Mouse (Mus musculus) MEL (cell line): ENCODE measurements around the gene Tsc2.

ENCODE experiments used
- BHLHE40 ChIP-seq: IDR thresholded peaks from 2 replicates; pipeline ENCODE4 v1.6.1; 2012; ENCODE audit warnings: low read depth, mild to moderate bottlenecking, inconsistent platforms, low read length, improper control_type of control experiment, borderline replicate concordance
- CHD2 ChIP-seq: IDR thresholded peaks from 2 replicates; pipeline ENCODE4 v1.6.1; 2011; ENCODE audit warnings: low read length, improper control_type of control experiment
- CTCF ChIP-seq, 3 experiments: IDR thresholded peaks in 2 of 3; conservative IDR thresholded peaks in 1 of 3; 2 replicates each; pipeline ENCODE4 v1.5.1; 2011 to 2012; ENCODE audit warnings: low read length in 3 of 3, low read depth in 2 of 3, mild to moderate bottlenecking in 2 of 3, improper control_type of control experiment in 1 of 3, inconsistent platforms in 1 of 3, mixed read lengths in 1 of 3, moderate library complexity in 1 of 3; ENCODE audit not compliant: control insufficient read depth in 1 of 3, insufficient read depth in 1 of 3, poor library complexity in 1 of 3, severe bottlenecking in 1 of 3
- E2F4 ChIP-seq: IDR thresholded peaks from 2 replicates; pipeline ENCODE4 v1.6.1; 2011; ENCODE audit warnings: low read depth, low read length, improper control_type of control experiment, borderline replicate concordance
- EP300 ChIP-seq, 2 experiments: IDR thresholded peaks; 2 replicates each; pipeline ENCODE4 v1.6.1; 2011; ENCODE audit warnings: improper control_type of control experiment in 2 of 2, low read length in 2 of 2, low read depth in 1 of 2, mild to moderate bottlenecking in 1 of 2
- ETS1 ChIP-seq: IDR thresholded peaks from 2 replicates; pipeline ENCODE4 v1.6.1; 2012; ENCODE audit warnings: low read depth, mild to moderate bottlenecking, inconsistent platforms, low read length, improper control_type of control experiment, moderate library complexity
- GATA1 ChIP-seq: IDR thresholded peaks from 2 replicates; pipeline ENCODE4 v1.6.1; 2011; ENCODE audit warnings: low read depth, low read length, improper control_type of control experiment
- MAFK ChIP-seq: IDR thresholded peaks from 2 replicates; pipeline ENCODE4 v1.6.1; 2011; ENCODE audit warnings: low read depth, mild to moderate bottlenecking, low read length, improper control_type of control experiment, borderline replicate concordance
- MAZ ChIP-seq: IDR thresholded peaks from 2 replicates; pipeline ENCODE4 v1.6.1; 2012; ENCODE audit warnings: low read depth, mild to moderate bottlenecking, inconsistent platforms, low read length, improper control_type of control experiment
- MYC ChIP-seq: IDR thresholded peaks from 2 replicates; pipeline ENCODE4 v1.6.1; 2011; ENCODE audit warnings: low read depth, mild to moderate bottlenecking, low read length, improper control_type of control experiment, moderate library complexity
- NRF1 ChIP-seq: IDR thresholded peaks from 2 replicates; pipeline ENCODE4 v1.6.1; 2014; ENCODE audit warnings: low read depth, mild to moderate bottlenecking, inconsistent platforms, low read length, improper control_type of control experiment, moderate library complexity; ENCODE audit not compliant: poor library complexity, insufficient read depth, severe bottlenecking
- POLR2A ChIP-seq, 2 experiments: IDR thresholded peaks; 2 replicates each; pipeline ENCODE4 v1.6.1; 2011 to 2012; ENCODE audit warnings: low read length in 2 of 2, mild to moderate bottlenecking in 2 of 2, control low read depth in 1 of 2, improper control_type of control experiment in 1 of 2, low read depth in 1 of 2, moderate library complexity in 1 of 2; ENCODE audit not compliant: control insufficient read depth in 1 of 2, insufficient read depth in 1 of 2, poor library complexity in 1 of 2
- POLR2AphosphoS2 ChIP-seq: IDR thresholded peaks from 2 replicates; pipeline ENCODE4 v1.6.1; 2011; ENCODE audit warnings: low read length, improper control_type of control experiment
- ZNF384 ChIP-seq: IDR thresholded peaks from 2 replicates; pipeline ENCODE4 v1.6.1; 2012; ENCODE audit warnings: low read depth, mild to moderate bottlenecking, inconsistent platforms, low read length, improper control_type of control experiment

GRCm38 (mm10) chr17:24604557-24604956 lies 27.9 kb downstream of the Tsc2 start:
- no peak for TF ChIP-seq E2F4
- no peak for TF ChIP-seq MAFK
- no peak for TF ChIP-seq CHD2
- no peak for TF ChIP-seq POLR2AphosphoS2
- no peak for TF ChIP-seq EP300 (IDR thresholded peaks at IDR 0.05; ENCODE audit: low read depth in 1 of 2, low read length in 2 of 2)
- TF ChIP-seq CTCF (IDR thresholded peaks at IDR 0.05 in 2 of 3, conservative IDR thresholded peaks at IDR 0.05 in 1 of 3; ENCODE audit: control insufficient read depth in 1 of 3, insufficient read depth in 1 of 3, low read depth in 2 of 3, low read length in 3 of 3, poor library complexity in 1 of 3, severe bottlenecking in 1 of 3) = no peak
- TF ChIP-seq MAZ = no peak
- TF ChIP-seq GATA1 = no peak
- TF ChIP-seq ZNF384 = no peak
- TF ChIP-seq BHLHE40 = no peak
- TF ChIP-seq POLR2A (IDR thresholded peaks at IDR 0.05; ENCODE audit: control insufficient read depth in 1 of 2, insufficient read depth in 1 of 2, low read depth in 1 of 2, low read length in 2 of 2, poor library complexity in 1 of 2) = no peak
- no peak for TF ChIP-seq ETS1
- no peak for TF ChIP-seq NRF1
- TF ChIP-seq MYC = no peak
